Mouse (Mus musculus) midbrain, embryonic 10.5 days (tissue): ENCODE results near the gene Mrtfa. TPM values are rescaled to one million over a fixed set of nuclear protein-coding genes. Genes with fewer than 3 reads are reported as not detected.

ENCODE experiments used
- DNase-seq: peaks from one replicate; pipeline ENCODE4 v3.0.0-alpha.2; 2017; ENCODE audit warnings: low spot score
- H3K27ac ChIP-seq: fragments of 300-500 bp; sonication (generic); replicated peaks from 2 replicates; pipeline ENCODE4 v1.5.1; 2016; ENCODE audit warnings: mild to moderate bottlenecking
- H3K27me3 ChIP-seq: fragments of 300-500 bp; sonication (generic); 2 replicates; pipeline ENCODE4 v1.6.1; 2016; ENCODE audit warnings: low read depth, mild to moderate bottlenecking; ENCODE audit not compliant: poor library complexity, severe bottlenecking
- H3K36me3 ChIP-seq: fragments of 300-500 bp; sonication (generic); 2 replicates; pipeline ENCODE4 v1.6.1; 2016; ENCODE audit warnings: mild to moderate bottlenecking, moderate library complexity
- H3K4me1 ChIP-seq: fragments of 300-500 bp; sonication (generic); 2 replicates; pipeline ENCODE4 v1.6.1; 2016
- H3K4me3 ChIP-seq: fragments of 300-500 bp; sonication (generic); 2 replicates; pipeline ENCODE4 v1.5.1; 2016; ENCODE audit warnings: mild to moderate bottlenecking, moderate library complexity
- H3K9me3 ChIP-seq: fragments of 300-500 bp; sonication (generic); replicated peaks from 2 replicates; pipeline ENCODE4 v1.6.1; 2016; ENCODE audit warnings: mild to moderate bottlenecking
- WGBS: fragments of 180-500 bp; shearing (Covaris S2); methylation state at CpG from one replicate; pipeline ENCODE4 v1.1.7; 2016; 5-methylcytosine and 5-hydroxymethylcytosine counted together
- polyA plus RNA-seq: library from polyadenylated mRNA; unstranded; fragments of >200 nt; fragmentation: Nextera tagmentation; extraction: Ambion mirVana; gene quantifications from 2 replicates; pipeline ENCODE4 v1.2.1, GENCODE M21; 2016

The Mrtfa gene
- polyA plus RNA-seq, 1 experiment from 2014 or later, result 20.5 TPM

- no peaks in the 10 kb centered on the region for H3K27me3 ChIP-seq
- 91% methylated on average over 7 of the region's 7 CpGs for WGBS
- H3K4me1 ChIP-seq, result peaks cover 11% of the 10 kb centered on the region
- no peak overlapping the region for H3K4me3 ChIP-seq
- no peaks in the 10 kb centered on the region for H3K9me3 ChIP-seq
- peaks cover 65% of the 10 kb centered on the region for H3K36me3 ChIP-seq
- H3K27ac ChIP-seq, result no peak overlapping the region
- DNase-seq, result no peak
Observed at GRCm38 (mm10) chr15:81022437-81022836, 168.1 kb downstream of the Mrtfa start.

GRCm38 (mm10) chr15:81021377-81021776 is 169.2 kb downstream of the Mrtfa start:
- Histone ChIP-seq H3K4me3 (no peak overlapping the region), H3K27me3 (no peaks in the 10 kb centered on the region), H3K27ac (no peak overlapping the region), H3K9me3 (no peaks in the 10 kb centered on the region), H3K36me3 (peaks cover 75% of the 10 kb centered on the region), H3K4me1 (peaks cover 4% of the 10 kb centered on the region; the same call in 1 of the 2 replicates)
- no peak for DNase-seq
- 91% methylated on average over 6 of the region's 6 CpGs for WGBS

- Histone ChIP-seq H3K4me3 (no peak overlapping the region), H3K27ac (no peak overlapping the region), H3K4me1 (no peaks in the 10 kb centered on the region), H3K36me3 (peaks cover 100% of the 10 kb centered on the region), H3K27me3 (no peaks in the 10 kb centered on the region), H3K9me3 (no peaks in the 10 kb centered on the region)
- no peak for DNase-seq
- WGBS, result 92% methylated on average over 7 of the region's 7 CpGs
Observed at GRCm38 (mm10) chr15:81017308-81017707, 173.2 kb downstream of the Mrtfa start.

GRCm38 (mm10) chr15:81016488-81016887 is 174.1 kb downstream of the Mrtfa start:
- WGBS, result 93% methylated on average over 10 of the region's 10 CpGs
- H3K9me3 ChIP-seq, result no peaks in the 10 kb centered on the region
- no peaks in the 10 kb centered on the region for H3K4me1 ChIP-seq
- DNase-seq, result no peak
- no peak overlapping the region for H3K27ac ChIP-seq
- no peaks in the 10 kb centered on the region for H3K27me3 ChIP-seq
- no peak overlapping the region for H3K4me3 ChIP-seq
- peaks cover 100% of the 10 kb centered on the region for H3K36me3 ChIP-seq

- no peak overlapping the region for H3K27ac ChIP-seq
- peaks cover 100% of the 10 kb centered on the region for H3K36me3 ChIP-seq
- H3K27me3 ChIP-seq, result no peaks in the 10 kb centered on the region
- DNase-seq, result no peak
- no peaks in the 10 kb centered on the region for H3K4me1 ChIP-seq
- no peak overlapping the region for H3K4me3 ChIP-seq
- no peaks in the 10 kb centered on the region for H3K9me3 ChIP-seq
- WGBS, result 93% methylated on average over 5 of the region's 5 CpGs
Observed at GRCm38 (mm10) chr15:81015068-81015744, 175.4 kb downstream of the Mrtfa start.

- H3K9me3 ChIP-seq, result no peaks in the 10 kb centered on the region
- WGBS, result 88% methylated on average over 7 of the region's 7 CpGs
- H3K27me3 ChIP-seq, result no peaks in the 10 kb centered on the region
- H3K27ac ChIP-seq, result no peak overlapping the region
- no peaks in the 10 kb centered on the region for H3K4me1 ChIP-seq
- DNase-seq, result no peak
- H3K36me3 ChIP-seq, result peaks cover 99% of the 10 kb centered on the region
- no peak overlapping the region for H3K4me3 ChIP-seq
Observed at GRCm38 (mm10) chr15:81013186-81013585, 177.4 kb downstream of the Mrtfa start.

GRCm38 (mm10) chr15:81012359-81012758 is 178.2 kb downstream of the Mrtfa start:
- WGBS, result 92% methylated on average over 4 of the region's 4 CpGs
- Histone ChIP-seq H3K9me3 (no peaks in the 10 kb centered on the region), H3K36me3 (peaks cover 97% of the 10 kb centered on the region)

GRCm38 (mm10) chr15:81011523-81011922 is 179.0 kb downstream of the Mrtfa start:
- peaks cover 95% of the 10 kb centered on the region for H3K36me3 ChIP-seq
- no peak for DNase-seq

More at GRCm38 (mm10) chr15:81012359-81012758, 178.2 kb downstream of the Mrtfa start:
- no peak overlapping the region for H3K4me3 ChIP-seq
- DNase-seq, result no peak
- no peak overlapping the region for H3K27ac ChIP-seq
- H3K4me1 ChIP-seq, result no peaks in the 10 kb centered on the region
- H3K27me3 ChIP-seq, result no peaks in the 10 kb centered on the region

GRCm38 (mm10) chr15:81010114-81010513 is 180.4 kb downstream of the Mrtfa start:
- H3K27me3 ChIP-seq, result no peaks in the 10 kb centered on the region
- 85% methylated on average over 7 of the region's 7 CpGs for WGBS
- H3K27ac ChIP-seq, result 0 out of 2 replicates have a peak overlapping the region, but pooled peaks have one; percentile 28
- no peaks in the 10 kb centered on the region for H3K9me3 ChIP-seq
- no peaks in the 10 kb centered on the region for H3K4me1 ChIP-seq
- H3K4me3 ChIP-seq, result no peak overlapping the region
- no peak for DNase-seq
- peaks cover 85% of the 10 kb centered on the region for H3K36me3 ChIP-seq

More at GRCm38 (mm10) chr15:81011523-81011922, 179.0 kb downstream of the Mrtfa start:
- no peaks in the 10 kb centered on the region for H3K4me1 ChIP-seq
- no peaks in the 10 kb centered on the region for H3K9me3 ChIP-seq
- no peaks in the 10 kb centered on the region for H3K27me3 ChIP-seq
- WGBS, result 81% methylated on average over 3 of the region's 3 CpGs
- H3K4me3 ChIP-seq, result no peak overlapping the region
- H3K27ac ChIP-seq, result no peak overlapping the region

GRCm38 (mm10) chr15:81008689-81009123 is 181.9 kb downstream of the Mrtfa start:
- Histone ChIP-seq H3K27me3 (no peaks in the 10 kb centered on the region), H3K36me3 (peaks cover 74% of the 10 kb centered on the region), H3K4me3 (no peak overlapping the region), H3K4me1 (no peaks in the 10 kb centered on the region), H3K27ac (0 out of 2 replicates have a peak overlapping the region, but pooled peaks have one; percentile 9), H3K9me3 (no peaks in the 10 kb centered on the region)
- DNase-seq, result no peak
- 63% methylated on average over 10 of the region's 10 CpGs for WGBS

GRCm38 (mm10) chr15:81007905-81008304 is 182.7 kb downstream of the Mrtfa start:
- WGBS, result 87% methylated on average over 8 of the region's 8 CpGs
- DNase-seq, result no peak
- peaks cover 72% of the 10 kb centered on the region for H3K36me3 ChIP-seq
- H3K4me1 ChIP-seq, result no peaks in the 10 kb centered on the region
- H3K4me3 ChIP-seq, result no peak overlapping the region
- no peak overlapping the region for H3K27ac ChIP-seq
- H3K9me3 ChIP-seq, result no peaks in the 10 kb centered on the region
- no peaks in the 10 kb centered on the region for H3K27me3 ChIP-seq

GRCm38 (mm10) chr15:81007339-81007738 is 183.2 kb downstream of the Mrtfa start:
- Histone ChIP-seq H3K4me1 (no peaks in the 10 kb centered on the region), H3K36me3 (peaks cover 69% of the 10 kb centered on the region), H3K4me3 (no peak overlapping the region), H3K9me3 (no peaks in the 10 kb centered on the region), H3K27ac (no peak overlapping the region), H3K27me3 (no peaks in the 10 kb centered on the region)
- WGBS, result 97% methylated on average over 9 of the region's 9 CpGs
- no peak for DNase-seq

GRCm38 (mm10) chr15:81006127-81006735 is 184.3 kb downstream of the Mrtfa start:
- no peak overlapping the region for H3K27ac ChIP-seq

More at GRCm38 (mm10) chr15:81006127-81006735, 184.3 kb downstream of the Mrtfa start:
- Histone ChIP-seq H3K4me1 (no peaks in the 10 kb centered on the region), H3K4me3 (no peak overlapping the region), H3K27me3 (no peaks in the 10 kb centered on the region), H3K36me3 (peaks cover 57% of the 10 kb centered on the region), H3K9me3 (no peaks in the 10 kb centered on the region)
- no peak for DNase-seq
- whole genome bisulfite sequencing, result 84% methylated on average over 10 of the region's 10 CpGs
